Mouse (Mus musculus) c-Kit-positive CD71-negative TER-119-negative erythroid progenitor cells, embryonic 14.5 days (primary cell): ENCODE data around the gene Wipf1.
"Not testable (repeated sequence)": the region's sequence is repeated elsewhere in the genome, so short reads cannot be mapped to it uniquely, and the experiment has no call there.

Source experiments
- DNase-seq: peaks from one replicate; pipeline ENCODE4 v3.0.0-alpha.2; 2013; ENCODE audit warnings: low read depth

Gene Wipf1

GRCm38 (mm10) chr2:73529356-73530330, at the start of gene Wipf1:
Gene Wipf1, minus strand, starts transcription at chr2:73529734.
- no peak for DNase-seq

GRCm38 (mm10) chr2:73579168-73579567, 49.6 kb upstream of the Wipf1 start:
- no peak for DNase-seq

GRCm38 (mm10) chr2:73574418-73574817, 44.9 kb upstream of the Wipf1 start:
- no peak for DNase-seq

GRCm38 (mm10) chr2:73573556-73573955, 44.0 kb upstream of the Wipf1 start:
- DNase-seq, result no peak

- DNase-seq, result no peak
Measured at GRCm38 (mm10) chr2:73572539-73573372, 43.2 kb upstream of the Wipf1 start.

GRCm38 (mm10) chr2:73571901-73572300, 42.4 kb upstream of the Wipf1 start:
- DNase-seq, result no peak

GRCm38 (mm10) chr2:73571304-73571703, 41.8 kb upstream of the Wipf1 start:
- DNase-seq, result no peak

GRCm38 (mm10) chr2:73566989-73567605, 37.6 kb upstream of the Wipf1 start:
- DNase-seq, result no peak

GRCm38 (mm10) chr2:73566162-73566561, 36.6 kb upstream of the Wipf1 start:
- DNase-seq, result no peak

- no peak for DNase-seq
Measured at GRCm38 (mm10) chr2:73563690-73564089, 34.2 kb upstream of the Wipf1 start.

GRCm38 (mm10) chr2:73562656-73563055, 33.1 kb upstream of the Wipf1 start:
- DNase-seq, result no peak

GRCm38 (mm10) chr2:73561665-73562063, 32.1 kb upstream of the Wipf1 start:
- peak; percentile 63 for DNase-seq

- no peak for DNase-seq
Measured at GRCm38 (mm10) chr2:73560899-73561664, 31.5 kb upstream of the Wipf1 start.

GRCm38 (mm10) chr2:73560445-73560844, 30.9 kb upstream of the Wipf1 start:
- DNase-seq, result no peak

GRCm38 (mm10) chr2:73557956-73558355, 28.4 kb upstream of the Wipf1 start:
- no peak for DNase-seq

GRCm38 (mm10) chr2:73557061-73557460, 27.5 kb upstream of the Wipf1 start:
- DNase-seq, result not testable (repeated sequence)

GRCm38 (mm10) chr2:73554389-73554788, 24.9 kb upstream of the Wipf1 start:
- no peak for DNase-seq

GRCm38 (mm10) chr2:73552926-73553325, 23.4 kb upstream of the Wipf1 start:
- no peak for DNase-seq

GRCm38 (mm10) chr2:73550725-73551124, 21.2 kb upstream of the Wipf1 start:
- peak; percentile 74 for DNase-seq

GRCm38 (mm10) chr2:73548542-73548941, 19.0 kb upstream of the Wipf1 start:
- DNase-seq, result no peak

GRCm38 (mm10) chr2:73547256-73547655, 17.7 kb upstream of the Wipf1 start:
- DNase-seq, result no peak

GRCm38 (mm10) chr2:73545556-73545955, 16.0 kb upstream of the Wipf1 start:
- DNase-seq, result no peak
